Mouse (Mus musculus): Measurements from ENCODE around the gene Tmem269. TPM values are rescaled to one million over a fixed set of nuclear protein-coding genes. Genes with fewer than 3 reads are reported as not detected.

Tmem269 gene
- total RNA-seq, 2 experiments from 2014 or later, result not detected

GRCm38 (mm10) chr4:119189392-119189791 is 28.6 kb downstream of the Tmem269 start:
- intact Hi-C loops (cut with DNase I), result no loop called here
- no peak for DNase-seq (ENCODE audit: low spot score)

GRCm38 (mm10) chr4:119188060-119188785 is 29.8 kb downstream of the Tmem269 start:
- intact Hi-C loops (cut with DNase I), result no loop called here

GRCm38 (mm10) chr4:119185771-119186170 is 32.2 kb downstream of the Tmem269 start:
- intact Hi-C loops (cut with DNase I), result no loop called here
- DNase-seq (ENCODE audit: low spot score), result no peak

More at GRCm38 (mm10) chr4:119188060-119188785, 29.8 kb downstream of the Tmem269 start:
- no peak for DNase-seq (ENCODE audit: low spot score)

- intact Hi-C loops (cut with DNase I), result no loop called here
- no peak for DNase-seq (ENCODE audit: low spot score)
Observed at GRCm38 (mm10) chr4:119183525-119183924, 34.5 kb downstream of the Tmem269 start.

GRCm38 (mm10) chr4:119181456-119181855 is 36.6 kb downstream of the Tmem269 start:
- intact Hi-C loops (cut with DNase I), result no loop called here
- no peak for DNase-seq (ENCODE audit: low spot score)

- no peak for DNase-seq (ENCODE audit: low spot score)
- intact Hi-C loops (cut with DNase I), result no loop called here
Observed at GRCm38 (mm10) chr4:119180133-119180707, 37.8 kb downstream of the Tmem269 start.

- intact Hi-C loops (cut with DNase I), result no loop called here
- DNase-seq (ENCODE audit: low spot score), result peak; percentile 34
Observed at GRCm38 (mm10) chr4:119178331-119178730, 39.7 kb downstream of the Tmem269 start.

GRCm38 (mm10) chr4:119177702-119178101 is 40.3 kb downstream of the Tmem269 start:
- intact Hi-C loops (cut with DNase I), result no loop called here
- peak; percentile 13 for DNase-seq (ENCODE audit: low spot score)

- DNase-seq (ENCODE audit: low spot score), result peak; percentile 92
- intact Hi-C loops (cut with DNase I), result no loop called here
Observed at GRCm38 (mm10) chr4:119173851-119174453, 44.1 kb downstream of the Tmem269 start, which contains the start of gene Zfp691. TSS of gene Zfp691 (minus strand) at chr4:119174195.

GRCm38 (mm10) chr4:119172919-119173650 is 44.9 kb downstream of the Tmem269 start:
- DNase-seq (ENCODE audit: low spot score), result no peak
- intact Hi-C loops (cut with DNase I), result no loop called here

- no peak for DNase-seq (ENCODE audit: low spot score)
- intact Hi-C loops (cut with DNase I), result loop anchor here (1.0 to 5.0 kb wide), 2 partner anchors 35 to 162 kb away; no protein-coding TSS in a partner anchor
Observed at GRCm38 (mm10) chr4:119167663-119168062, 50.4 kb downstream of the Tmem269 start.

GRCm38 (mm10) chr4:119167068-119167467 is 50.9 kb downstream of the Tmem269 start:
- DNase-seq (ENCODE audit: low spot score), result no peak
- intact Hi-C loops (cut with DNase I), result loop anchor here (1.0 to 5.0 kb wide), 2 partner anchors 35 to 162 kb away; no protein-coding TSS in a partner anchor

- intact Hi-C loops (cut with DNase I), result loop anchor here (5.0 kb wide), 1 partner anchor 36 kb away; no protein-coding TSS in a partner anchor
- DNase-seq (ENCODE audit: low spot score), result no peak
Observed at GRCm38 (mm10) chr4:119165916-119166315, 52.1 kb downstream of the Tmem269 start.

GRCm38 (mm10) chr4:119162990-119163389 is 55.0 kb downstream of the Tmem269 start:
- no peak for DNase-seq (ENCODE audit: low spot score)

GRCm38 (mm10) chr4:119161358-119161757 is 56.7 kb downstream of the Tmem269 start:
- DNase-seq (ENCODE audit: low spot score), result no peak
- intact Hi-C loops (cut with DNase I), result no loop called here

More at GRCm38 (mm10) chr4:119162990-119163389, 55.0 kb downstream of the Tmem269 start:
- intact Hi-C loops (cut with DNase I), result no loop called here

- DNase-seq (ENCODE audit: low spot score), result no peak
- intact Hi-C loops (cut with DNase I), result no loop called here
Observed at GRCm38 (mm10) chr4:119157891-119158290, 60.1 kb downstream of the Tmem269 start.

GRCm38 (mm10) chr4:119157186-119157585 is 60.8 kb downstream of the Tmem269 start:
- DNase-seq (ENCODE audit: low spot score), result no peak

More at GRCm38 (mm10) chr4:119157186-119157585, 60.8 kb downstream of the Tmem269 start:
- intact Hi-C loops (cut with DNase I), result no loop called here

All from heart, postnatal 25 days (tissue).